Mouse (Mus musculus) embryo, embryonic 10.5 days (tissue): ENCODE measurements at regions not wholly inside any gene's neighbourhood (a gene's known extent, or its start where the extent isn't known, plus 50 kb on each side); places are given as distances from the start of the nearest gene placed in this dataset.
"Not testable (repeated sequence)": the region's sequence is repeated elsewhere in the genome, so short reads cannot be mapped to it uniquely, and the experiment has no call there.

Experiments
- DNase-seq: peaks from one replicate; pipeline ENCODE4 v3.0.0-alpha.2; 2015; ENCODE audit warnings: low spot score

- not testable (repeated sequence) for DNase-seq
Measured at GRCm38 (mm10) chr13:50314001-50314400, 63.9 kb upstream of the Gm906 start.

GRCm38 (mm10) chr13:50322512-50322911 lies 72.4 kb upstream of the Gm906 start:
- peak; percentile 23 for DNase-seq

DNA sequence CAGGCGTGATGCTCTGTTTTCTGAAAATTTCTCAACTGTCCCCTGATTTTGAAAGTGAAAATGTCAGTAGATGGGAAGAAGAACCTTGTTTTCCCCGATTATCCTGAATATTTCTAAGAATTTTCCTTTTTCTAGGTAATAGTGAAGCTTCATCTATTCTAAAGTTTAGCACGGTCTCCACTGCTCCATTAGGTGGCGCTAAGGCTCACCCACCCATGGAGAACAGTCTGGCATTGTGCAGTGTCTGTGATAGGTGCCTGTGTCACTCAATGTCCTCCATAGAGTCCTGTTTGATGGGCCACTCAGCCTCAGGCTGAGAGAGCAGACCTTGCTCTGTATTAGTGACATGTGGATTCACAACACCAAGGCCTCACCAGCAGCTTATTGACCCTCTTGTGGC lies 78.5 kb upstream of the Gm906 start:
- peak; percentile 4 for DNase-seq

- DNase-seq: no peak
Measured at GRCm38 (mm10) chr13:50344121-50344520, 73.5 kb upstream of the Fbxw17 start.

DNA sequence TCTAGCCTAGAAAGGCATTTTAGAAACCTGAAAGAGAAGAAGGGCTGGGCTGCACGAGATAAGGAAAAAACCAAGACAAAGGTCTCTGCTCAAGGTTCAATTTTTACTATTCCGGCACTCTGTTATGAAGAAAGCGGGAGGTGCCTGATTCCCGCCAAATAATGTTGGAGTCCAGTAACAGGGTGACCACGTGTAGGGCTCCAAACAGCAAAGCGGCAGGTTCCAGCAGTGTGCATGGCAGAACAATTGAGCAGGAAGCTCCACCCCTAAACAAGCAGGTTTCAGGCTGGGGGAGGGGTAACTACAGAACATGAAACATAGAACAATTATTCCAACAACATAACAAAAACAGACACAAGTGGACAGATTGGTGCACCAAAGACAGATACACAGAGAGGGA lies 65.7 kb upstream of the Fbxw17 start:
- no peak for DNase-seq

GRCm38 (mm10) chr13:50355265-50355664 lies 62.4 kb upstream of the Fbxw17 start:
- DNase-seq: no peak

DNA sequence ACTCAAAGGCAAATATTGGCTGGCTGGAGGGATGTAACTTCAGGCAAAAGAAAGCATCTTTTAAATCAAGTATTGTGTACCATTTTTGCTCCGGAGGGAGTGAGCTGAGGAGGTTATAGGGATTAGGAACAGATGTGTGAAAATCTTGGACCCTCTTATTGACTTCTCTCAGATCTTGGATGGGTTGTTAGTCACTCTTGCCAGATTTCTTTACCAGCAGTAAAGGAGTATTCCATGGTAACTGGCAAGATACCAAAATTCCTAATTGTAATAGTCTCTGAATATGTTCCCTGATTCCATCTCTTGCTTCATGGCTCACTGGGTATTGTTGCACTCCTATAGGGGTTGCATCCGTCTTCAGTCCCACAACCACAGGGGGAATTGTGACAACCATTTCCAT lies 58.1 kb upstream of the Fbxw17 start:
- no peak for DNase-seq
